In genomic region chr8:9432635-9433372, GRCm38 (mm10) we compare ENCODE assay signal across 14 mouse cellular contexts.
"Had no signal": no experiment of that assay in that cellular context is flagged by ENCODE, and none has a peak within 500 bp of the region (broad histone marks: within the 10 kb centered on the region; RNA-seq: fewer than 3 reads in every experiment).

No protein-coding gene starts in this region.

- H3K27ac ChIP-seq: intestine, embryonic 15.5 days; left cerebral cortex, adult 2 months; limb, embryonic 10.5 days; liver, embryonic 14.5 days; midbrain, embryonic 10.5 days; neural tube, embryonic 15.5 days had no signal

- H3K27me3 ChIP-seq: intestine, embryonic 15.5 days; neural tube, embryonic 15.5 days had no signal

- ATAC-seq: intestine, embryonic 15.5 days; lung, postnatal 0 days had no signal

- H3K36me3 ChIP-seq: intestine, embryonic 15.5 days; limb, embryonic 10.5 days; midbrain, embryonic 10.5 days; neural tube, embryonic 15.5 days had no signal

- DNase-seq: lung, adult 2 months; lung, postnatal 4 days; midbrain, embryonic 14.5 days; right cerebral cortex, adult 18-20 months; right cerebral cortex, postnatal 25 days; thymus, postnatal 36 days had no signal

- H3K4me2 ChIP-seq: intestine, embryonic 15.5 days; neural tube, embryonic 15.5 days had no signal

- H3K9ac ChIP-seq: intestine, embryonic 15.5 days; liver, embryonic 14.5 days; neural tube, embryonic 15.5 days had no signal

- H3K4me3 ChIP-seq: intestine, embryonic 15.5 days; left cerebral cortex, adult 2 months; limb, embryonic 10.5 days; midbrain, embryonic 10.5 days; myocyte; neural tube, embryonic 15.5 days had no signal

- H3K9me3 ChIP-seq: intestine, embryonic 15.5 days; limb, embryonic 10.5 days; midbrain, embryonic 10.5 days; neural tube, embryonic 15.5 days had no signal

- H3K4me1 ChIP-seq: intestine, embryonic 15.5 days; midbrain, embryonic 10.5 days had no signal
